Mouse (Mus musculus) central nervous system, embryonic 11.5 days (tissue): ENCODE measurements around the gene A830031A19Rik. TPM values are rescaled to one million over a fixed set of nuclear protein-coding genes. Genes with fewer than 3 reads are reported as not detected.

Experiments
- polyA plus RNA-seq: library from polyadenylated mRNA; depleted of rRNA; stranded (reverse); fragments of >200 nt; gene quantifications from 2 replicates; pipeline ENCODE4 v1.2.3, GENCODE M21; 2012; rRNA removed

The A830031A19Rik gene
- not detected in 2 replicates for polyA plus RNA-seq

DNA sequence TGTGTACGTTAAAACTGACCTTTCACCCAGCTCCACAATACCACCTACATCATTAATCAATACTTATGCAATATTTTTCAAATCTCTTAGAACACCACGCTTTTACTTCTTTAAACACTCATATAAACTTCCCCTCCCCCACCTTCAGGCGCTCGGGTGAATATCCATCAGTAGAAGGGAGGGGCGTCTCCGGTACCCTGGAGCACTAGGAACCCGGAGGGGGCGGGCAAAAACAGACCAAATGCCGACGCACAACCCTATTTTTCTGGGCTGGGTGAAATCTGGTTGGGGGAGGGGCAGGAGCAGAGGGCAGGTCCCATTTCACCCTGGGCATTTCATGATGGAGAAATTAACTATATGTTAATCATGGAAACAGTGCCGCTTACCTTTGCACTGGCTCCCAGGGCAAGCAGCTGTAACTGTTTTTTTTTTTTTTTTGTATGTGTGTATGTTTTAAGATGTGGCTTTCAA, at the start of gene A830031A19Rik:
Gene A830031A19Rik (minus strand): TSS at position 421 of the 471 bp plus-strand sequence.

DNA sequence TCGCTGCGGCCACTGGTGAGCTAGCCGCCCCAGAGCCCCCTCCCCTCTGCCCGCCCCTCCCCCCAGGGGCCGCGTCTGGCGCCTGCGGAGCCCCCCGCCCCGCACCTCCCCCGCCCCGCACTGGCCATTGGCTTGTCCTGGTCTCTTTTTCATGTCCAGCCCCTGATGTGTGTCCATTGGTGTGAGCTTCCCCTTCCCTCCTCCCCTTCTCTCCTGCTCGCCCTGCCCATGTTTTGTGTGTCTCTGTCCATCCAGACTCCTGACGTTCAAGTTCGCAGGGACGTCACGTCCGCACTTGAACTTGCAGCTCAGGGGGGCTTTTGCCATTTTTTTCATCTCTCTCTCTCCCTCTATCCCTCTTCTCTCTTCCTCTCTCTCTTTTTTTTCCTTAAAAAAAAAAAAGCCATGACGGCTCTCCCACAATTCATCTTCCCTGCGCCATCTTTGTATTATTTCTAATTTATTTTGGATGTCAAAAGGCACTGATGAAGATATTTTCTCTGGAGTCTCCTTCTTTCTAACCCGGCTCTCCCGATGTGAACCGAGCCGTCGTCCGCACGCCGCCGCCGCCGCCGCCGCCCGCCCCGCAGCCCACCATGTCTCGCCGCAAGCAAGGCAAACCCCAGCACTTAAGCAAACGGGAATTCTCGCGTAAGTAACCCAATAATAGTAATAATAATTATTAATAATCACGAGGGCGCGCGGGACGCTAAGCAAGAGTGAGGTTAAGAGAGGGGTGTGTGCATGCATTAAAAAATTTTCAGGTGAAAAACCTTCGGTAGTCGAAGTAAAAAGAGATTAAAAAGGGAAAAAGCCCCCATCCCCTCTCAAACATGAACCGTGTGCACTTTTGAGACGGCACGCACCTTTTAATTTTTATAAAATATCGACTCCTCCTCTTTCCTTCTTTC, 3.2 kb upstream of the A830031A19Rik start, which contains the start of gene Bcl11a:
Gene Bcl11a (plus strand): TSS at position 262 of the 911 bp plus-strand sequence.

Other genes with a start within 250 kb of the A830031A19Rik start
- gene Papolg, start 179.8 kb downstream of the A830031A19Rik start, polyA plus RNA-seq: 14.6 and 20.2 TPM in 2 replicates
- gene Bcl11a, start 3.0 kb upstream of the A830031A19Rik start, polyA plus RNA-seq: 35.4 and 37.8 TPM in 2 replicates